Mouse (Mus musculus): ENCODE measurements around the gene Rpl4.

DNA sequence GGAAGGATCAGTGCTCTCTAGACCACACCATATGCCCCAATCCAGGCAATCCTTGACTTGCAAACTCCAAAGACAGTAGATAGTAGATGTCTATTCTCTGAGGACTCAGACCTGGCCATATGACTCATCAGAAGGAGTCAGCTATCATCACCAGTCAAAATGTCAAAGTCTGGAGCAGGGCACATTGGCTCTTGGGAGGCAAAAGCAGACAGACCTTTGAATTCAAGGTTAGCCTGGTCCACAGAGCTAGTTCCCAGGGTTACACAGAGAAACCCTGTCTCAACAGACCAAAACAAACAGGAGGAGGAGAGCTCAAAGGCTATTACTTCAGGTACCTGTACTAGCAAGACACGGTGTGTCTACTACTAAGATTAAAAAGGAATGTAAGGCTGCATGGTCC, 20.7 kb downstream of the Rpl4 start:
- TF ChIP-seq CTCF (IDR thresholded peaks at IDR 0.05; ENCODE audit: low read depth, low read length) (no peak), GATA1 (IDR thresholded peaks at IDR 0.05; ENCODE audit: borderline replicate concordance, low read length) (no peak), GATA2 (IDR thresholded peaks at IDR 0.05; ENCODE audit: borderline replicate concordance, low read depth, low read length) (no peak)
